Mouse (Mus musculus) heart, adult 11 months (tissue): ENCODE results near the gene Gm16867.
"Not testable (repeated sequence)": the region's sequence is repeated elsewhere in the genome, so short reads cannot be mapped to it uniquely, and the experiment has no call there.

Experiments
- DNase-seq: peaks from one replicate; pipeline ENCODE4 v3.0.0; 2022

Gene Gm16867

DNA sequence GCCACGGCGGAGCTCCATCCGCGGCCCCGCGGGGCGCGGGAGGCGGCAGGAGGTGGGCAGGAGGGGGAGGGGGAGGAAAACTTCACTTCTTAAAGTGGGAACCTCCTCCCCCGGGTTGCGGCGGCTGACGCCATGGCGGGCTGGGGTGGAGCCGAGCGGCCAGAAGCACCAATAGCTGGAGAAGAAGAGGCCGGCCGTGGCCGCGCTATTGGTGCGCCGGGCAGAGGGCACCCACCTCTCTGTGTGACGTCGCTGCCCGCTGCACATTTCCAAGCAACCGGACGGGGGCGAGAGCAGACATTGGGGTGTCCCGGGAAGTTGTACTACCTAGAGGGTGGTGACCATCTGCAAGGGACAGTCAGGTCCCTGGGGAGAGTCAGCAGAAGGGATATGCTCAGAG lies at the start of gene Gm16867:
Gene Gm16867 (minus strand): TSS at position 189 of the 400 bp plus-strand sequence.
- not testable (repeated sequence) for DNase-seq

DNA sequence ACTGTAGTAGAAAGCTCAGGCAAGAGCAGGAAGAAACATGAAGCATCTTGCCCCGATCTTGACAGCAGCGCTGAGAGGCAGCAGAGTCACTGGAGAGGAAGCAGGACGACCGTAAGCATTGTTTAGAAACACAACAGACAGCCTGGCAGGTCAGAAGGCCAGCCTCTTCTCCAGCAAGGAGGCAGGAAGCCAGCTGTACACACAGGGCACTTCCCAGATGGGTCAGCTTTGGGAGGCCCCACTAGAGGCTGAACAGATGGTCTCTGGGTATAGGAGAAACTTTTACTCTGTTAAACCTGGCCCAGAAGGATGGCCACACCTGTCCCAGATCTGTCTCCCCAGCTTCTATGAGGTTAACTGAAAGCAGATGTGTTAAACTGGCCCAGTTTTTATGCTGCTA lies 44.1 kb upstream of the Gm16867 start:
- DNase-seq = not testable (repeated sequence)

DNA sequence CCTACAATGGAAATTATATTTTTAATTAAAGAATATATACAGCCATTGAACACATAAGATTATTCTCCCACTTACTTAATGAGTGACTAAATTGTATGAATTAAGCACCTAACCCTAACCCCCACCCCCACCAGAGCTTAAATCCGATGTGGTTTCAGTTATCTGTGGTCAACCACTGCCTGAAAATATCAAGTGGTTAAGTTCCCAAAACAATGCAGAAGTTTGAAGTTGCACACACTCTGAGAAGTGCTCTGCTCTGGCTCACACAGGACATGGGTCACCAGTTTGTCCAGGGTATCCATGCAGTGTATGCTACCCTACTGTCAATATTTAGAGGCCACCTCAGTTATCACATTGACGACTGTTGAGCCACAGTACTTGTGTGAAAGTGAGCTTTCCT lies 41.9 kb upstream of the Gm16867 start:
- DNase-seq = not testable (repeated sequence)

DNA sequence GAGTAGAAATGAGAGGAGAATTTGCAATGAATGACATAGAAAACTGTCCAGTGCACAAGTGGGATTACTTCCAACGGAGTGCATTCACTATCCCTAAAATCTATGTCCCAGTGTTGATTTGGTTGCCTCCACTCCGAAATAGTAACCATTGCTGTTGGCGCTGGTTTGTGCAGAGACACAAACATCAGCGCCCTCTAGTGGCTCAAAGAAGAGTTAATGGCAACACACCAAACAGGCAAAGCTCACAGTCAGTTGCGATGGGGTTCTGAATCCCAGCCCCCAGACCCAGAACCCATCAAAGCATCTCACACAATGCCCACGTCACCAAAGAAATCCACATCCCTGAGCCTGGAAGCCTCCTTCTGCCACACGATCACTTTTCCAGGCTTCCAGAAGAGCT lies 40.9 kb upstream of the Gm16867 start:
- not testable (repeated sequence) for DNase-seq

DNA sequence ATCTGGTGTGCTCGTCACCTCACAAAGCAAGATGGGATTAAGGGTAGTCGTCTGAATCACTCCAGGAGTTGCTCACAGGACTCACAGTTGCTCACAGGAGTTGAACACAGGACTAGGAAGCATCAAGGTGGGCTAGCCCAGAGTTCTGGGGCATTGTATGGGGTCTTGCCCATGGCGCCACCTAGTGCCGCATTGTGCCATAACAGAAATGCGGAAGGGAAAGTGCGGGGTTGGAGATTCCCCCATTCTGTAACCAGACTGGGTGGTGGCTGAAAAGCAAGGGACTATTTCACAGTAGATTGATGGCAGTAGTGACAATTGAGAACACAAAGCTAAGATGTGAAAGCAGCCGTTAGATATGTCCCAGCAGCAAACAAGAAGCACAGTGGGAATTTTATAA lies 39.5 kb upstream of the Gm16867 start:
- not testable (repeated sequence) for DNase-seq

DNA sequence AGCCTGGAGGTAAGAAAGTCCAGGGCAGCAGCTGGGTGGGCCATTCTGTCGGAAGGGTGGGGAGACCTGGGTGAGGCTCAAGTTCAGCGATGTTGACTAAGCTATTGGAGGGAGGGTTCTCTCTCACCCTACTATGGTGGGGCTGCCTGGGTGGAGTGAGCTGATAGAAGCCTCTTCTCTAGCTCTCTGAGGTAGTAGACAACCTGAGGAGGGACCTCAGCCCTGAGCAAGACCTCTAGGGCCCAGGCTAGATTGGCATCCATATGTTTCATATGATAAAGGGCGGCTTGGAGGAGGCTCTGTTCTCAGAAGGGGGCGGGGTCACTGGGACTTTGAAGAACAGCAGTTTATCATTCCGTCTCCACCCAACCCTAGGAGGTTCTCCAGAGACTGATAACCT lies 37.0 kb upstream of the Gm16867 start:
- DNase-seq = not testable (repeated sequence)

DNA sequence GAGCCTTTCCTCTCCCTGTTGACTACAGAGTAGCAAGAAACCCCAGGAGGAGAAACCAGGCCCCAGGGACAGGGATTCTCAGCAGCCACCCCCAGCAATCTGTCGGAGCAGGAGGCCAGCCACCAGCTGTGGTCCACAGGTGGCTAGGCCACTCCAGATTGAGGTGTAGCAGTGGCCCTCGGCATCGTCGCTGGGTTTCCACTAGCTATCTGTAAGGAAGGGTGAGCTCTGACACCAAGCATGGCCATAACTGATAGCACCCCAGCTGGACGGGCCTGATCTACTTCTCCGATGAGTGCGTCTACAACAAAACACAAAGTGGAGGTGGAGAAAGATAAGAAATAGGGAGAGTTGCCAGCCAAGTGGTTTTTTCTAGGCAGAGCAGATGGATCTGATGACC lies 33.4 kb upstream of the Gm16867 start:
- DNase-seq = not testable (repeated sequence)

DNA sequence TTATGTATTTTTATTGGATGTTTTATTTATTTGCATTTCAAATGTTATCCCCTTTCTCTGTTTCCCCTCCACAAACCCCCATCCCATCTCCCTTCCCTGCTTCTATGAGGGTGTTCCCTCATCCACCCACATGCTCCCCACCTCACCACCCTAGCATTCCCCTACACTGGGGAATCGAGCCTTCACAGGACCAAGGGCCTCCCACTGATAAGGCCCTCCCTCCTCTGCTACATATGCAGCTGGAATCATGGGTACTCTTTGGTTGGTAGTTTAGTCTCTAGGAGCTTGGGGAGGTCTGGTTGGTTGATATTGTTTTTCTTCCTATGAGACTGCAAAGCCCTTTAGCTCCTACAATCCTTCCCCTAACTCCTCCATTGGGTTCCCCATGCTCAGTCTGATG lies 23.0 kb upstream of the Gm16867 start:
- DNase-seq = not testable (repeated sequence)

DNA sequence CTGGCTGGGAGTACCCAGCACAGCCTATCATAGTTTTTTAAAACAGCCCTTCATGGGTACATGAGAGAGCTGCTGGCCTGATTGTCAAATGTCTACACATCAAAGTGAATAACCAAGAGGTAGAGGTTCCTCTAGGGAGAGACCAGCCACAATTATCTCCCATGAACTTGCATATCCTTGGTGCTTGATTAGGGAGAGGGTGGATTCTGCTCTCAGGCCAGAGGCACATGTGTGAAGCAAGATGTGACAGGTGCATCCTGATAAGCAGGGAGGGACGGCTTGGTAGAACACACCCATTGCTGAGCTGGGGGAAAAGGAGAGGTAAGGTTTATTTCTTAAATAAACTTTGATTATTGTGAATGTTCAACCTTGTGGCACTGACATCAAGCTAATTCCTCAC lies 19.8 kb upstream of the Gm16867 start:
- DNase-seq = not testable (repeated sequence)

DNA sequence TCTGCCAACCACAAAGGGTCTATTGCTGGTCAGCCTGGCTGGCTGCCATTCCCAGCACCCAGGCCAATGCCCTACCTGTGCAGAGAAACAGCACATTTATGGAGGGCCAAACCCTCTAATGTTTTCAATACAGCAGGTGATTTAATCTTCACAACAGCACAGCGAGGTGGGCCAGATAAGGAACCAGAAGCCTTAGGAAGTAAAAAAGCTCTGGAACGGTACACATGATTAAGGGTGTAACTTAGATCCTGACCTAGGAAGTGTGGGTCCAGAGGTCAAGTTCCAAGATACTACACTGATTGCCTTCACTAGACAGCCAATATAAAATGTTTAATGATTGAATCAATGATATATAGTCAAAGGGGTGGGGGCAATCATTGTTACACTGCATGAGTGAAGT lies 17.6 kb upstream of the Gm16867 start:
- not testable (repeated sequence) for DNase-seq

DNA sequence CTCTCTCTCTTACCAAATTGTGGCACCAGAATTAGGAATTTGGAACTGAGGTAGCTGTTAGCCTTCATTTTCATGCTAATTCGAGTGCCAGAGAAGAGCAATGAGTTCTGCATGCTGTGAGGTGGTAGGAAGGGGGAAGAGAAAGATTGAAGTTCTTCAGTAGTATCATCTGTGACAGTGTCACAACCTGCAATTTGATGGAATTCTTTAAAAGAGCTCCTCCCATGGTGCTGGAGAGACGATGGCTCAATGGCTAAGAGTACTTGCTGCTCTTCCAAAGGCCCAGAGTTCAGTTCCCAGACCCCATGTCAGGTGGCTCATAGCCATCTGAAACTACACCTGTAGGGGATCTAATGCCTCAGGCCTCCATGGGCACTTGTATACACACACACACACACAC lies 9.3 kb upstream of the Gm16867 start, which contains the start of gene Gm27179:
Gene Gm27179 (minus strand): TSS at position 101 of the 400 bp plus-strand sequence.
- DNase-seq = not testable (repeated sequence)

DNA sequence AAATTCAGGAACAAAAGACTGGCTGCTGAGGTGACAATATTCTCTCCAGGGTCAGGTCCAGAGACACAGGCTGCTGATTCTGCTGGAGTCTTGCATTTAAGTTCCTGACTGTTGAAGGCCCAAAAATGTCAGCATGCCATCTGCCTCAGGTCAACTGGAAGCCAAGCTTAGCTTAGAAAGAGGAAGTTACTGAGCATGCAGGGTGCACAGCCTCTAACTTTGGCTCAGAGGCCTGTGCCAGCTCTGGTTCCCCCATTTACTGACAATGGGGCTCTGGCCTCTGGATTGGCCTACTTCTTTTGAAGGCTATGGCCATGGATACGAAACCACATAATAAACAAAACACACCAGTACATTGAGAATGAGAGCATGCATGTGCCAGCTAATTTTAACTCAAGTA lies 3.8 kb upstream of the Gm16867 start:
- DNase-seq = not testable (repeated sequence)

DNA sequence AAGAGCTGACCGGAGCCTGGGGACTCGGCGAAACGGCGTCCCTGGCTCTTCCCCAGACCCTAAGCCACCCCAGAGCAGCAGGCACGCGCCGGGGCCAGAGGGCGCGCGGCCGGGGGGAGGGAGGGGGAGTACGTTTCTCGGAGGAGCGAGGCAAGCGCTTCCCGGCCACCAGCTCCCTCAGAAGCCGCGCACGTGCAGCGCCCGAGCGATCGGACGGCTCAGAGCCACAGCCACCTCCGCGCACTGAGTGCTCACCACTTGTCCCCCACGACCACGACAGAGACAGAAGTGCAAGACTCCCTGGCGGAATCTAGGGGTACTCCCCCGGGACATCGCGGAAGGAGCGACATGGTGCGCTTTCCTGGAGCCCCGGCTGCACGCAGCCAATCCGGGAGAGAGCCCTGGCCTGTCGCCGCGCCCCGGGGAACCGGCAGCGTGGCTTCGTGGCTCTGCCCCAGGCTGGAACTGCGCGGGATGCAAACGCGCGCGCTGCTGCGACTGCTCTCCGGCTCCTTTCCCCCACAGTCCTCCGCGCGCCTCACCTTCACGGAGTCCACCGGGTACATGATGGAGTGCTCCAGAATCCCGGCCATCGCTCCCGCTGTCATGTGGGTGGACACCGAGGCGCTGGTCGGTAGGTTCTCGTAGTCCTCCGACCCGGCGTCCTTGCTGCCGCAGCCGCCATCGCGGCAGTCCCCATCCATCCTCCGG lies 567 bp downstream of the Gm16867 start:
- DNase-seq = not testable (repeated sequence)

DNA sequence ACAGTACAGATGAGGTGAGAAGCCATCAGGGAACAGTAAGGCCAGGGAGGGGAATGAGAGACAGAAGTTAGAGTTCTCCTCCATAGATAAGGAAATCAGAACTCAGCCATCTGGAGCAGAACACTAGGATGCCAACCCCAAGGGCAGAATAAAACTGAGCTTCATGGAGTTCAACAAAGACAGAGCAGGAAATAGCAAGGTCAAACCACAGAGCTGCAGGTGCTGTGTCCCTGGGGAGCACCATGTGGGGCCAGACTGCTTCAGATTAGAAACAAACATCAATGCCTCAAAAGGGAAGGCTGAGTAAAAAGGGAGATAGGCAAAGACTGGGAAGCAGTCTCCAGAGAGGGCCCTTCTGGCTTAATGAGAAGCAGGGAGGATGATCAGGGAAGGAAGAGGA lies 6.9 kb downstream of the Gm16867 start:
- DNase-seq = not testable (repeated sequence)

DNA sequence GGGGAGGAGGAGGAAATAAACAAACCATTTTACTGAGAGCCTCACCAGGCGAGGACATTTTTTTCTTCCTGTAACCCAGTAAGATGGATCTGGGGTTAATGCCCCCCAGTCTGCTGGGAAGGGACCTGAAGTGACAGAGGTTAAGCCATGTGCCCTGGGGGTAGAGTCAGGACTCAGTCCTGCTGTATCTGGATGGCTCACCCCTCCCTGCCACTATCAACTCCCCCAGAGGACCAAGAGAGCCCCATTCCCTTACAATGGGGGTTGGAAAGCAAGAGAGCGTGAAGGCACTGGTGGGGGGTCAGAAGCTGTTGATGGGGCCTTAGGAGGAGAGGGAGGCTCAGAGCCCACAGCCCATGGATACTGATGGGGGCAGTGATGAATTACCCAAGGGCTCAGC lies 8.2 kb downstream of the Gm16867 start:
- DNase-seq = not testable (repeated sequence)

DNA sequence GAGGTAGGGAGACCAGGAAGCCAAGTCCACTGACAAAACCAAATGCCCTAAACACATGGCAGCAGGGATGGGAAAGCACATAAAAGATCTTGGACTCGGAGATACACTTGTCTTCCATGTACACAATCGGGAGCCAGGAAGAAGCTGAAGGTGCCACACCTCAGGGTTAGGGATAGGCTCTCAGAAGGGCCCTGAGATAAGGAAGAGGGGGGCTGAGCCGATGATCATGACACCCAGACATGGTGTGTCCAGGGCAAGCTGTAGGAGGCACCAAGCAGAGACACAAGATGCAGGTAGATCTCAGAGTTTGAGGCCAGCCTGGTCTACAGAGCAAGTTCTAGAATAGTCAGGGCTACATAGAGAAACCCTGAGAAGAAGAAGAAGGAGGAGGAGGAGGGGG lies 8.6 kb downstream of the Gm16867 start:
- DNase-seq = not testable (repeated sequence)

DNA sequence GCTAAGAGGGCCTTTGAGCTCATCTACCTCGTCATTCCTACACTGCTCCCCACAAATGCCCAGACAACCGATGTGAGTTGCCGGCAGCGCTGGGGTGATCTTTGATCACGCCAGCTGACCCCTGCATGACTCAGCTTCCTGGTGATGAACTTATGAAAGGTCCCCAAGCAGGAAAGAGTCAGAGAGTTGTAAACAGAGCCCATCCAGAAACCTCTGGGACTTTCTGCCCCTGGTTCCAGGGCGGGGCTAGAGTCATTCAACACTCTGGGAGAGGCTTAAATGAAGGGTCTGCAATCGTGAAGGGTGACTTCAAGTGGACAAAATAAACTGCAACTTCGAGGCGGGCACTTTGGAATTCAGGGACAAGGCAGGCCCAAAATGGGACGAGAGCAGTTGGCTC lies 15.2 kb downstream of the Gm16867 start:
- not testable (repeated sequence) for DNase-seq

DNA sequence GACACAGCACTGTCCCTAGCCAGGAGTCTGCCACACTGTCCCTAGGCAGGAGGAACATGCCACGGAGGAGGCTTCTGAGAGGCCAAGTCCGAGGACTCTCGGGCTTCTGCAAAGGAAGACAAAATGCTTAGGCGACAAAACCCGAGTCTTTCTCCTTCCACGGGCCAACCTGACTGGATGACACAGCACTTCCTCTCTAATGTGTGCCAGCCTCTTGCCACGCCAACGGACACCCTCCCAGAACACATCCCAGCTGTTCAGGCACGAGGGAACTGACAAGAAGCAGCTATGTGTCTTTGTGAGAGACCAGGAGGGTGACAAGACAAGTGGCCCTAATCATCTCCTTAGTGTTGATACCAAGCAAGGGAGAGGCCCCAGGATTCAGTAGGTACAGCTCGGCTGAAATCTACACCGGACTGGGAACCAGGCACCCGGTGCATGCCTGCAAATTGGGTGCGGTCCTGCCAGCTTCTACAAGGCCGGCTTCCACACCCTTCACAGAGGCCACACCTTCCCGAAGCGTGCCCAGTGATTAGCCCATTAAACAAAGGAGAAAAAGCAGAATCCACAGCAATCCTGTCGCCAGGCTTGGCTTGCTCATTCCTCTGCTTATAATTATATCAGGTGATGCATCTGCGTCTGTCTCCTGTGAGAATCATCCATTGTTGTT lies 17.6 kb downstream of the Gm16867 start:
- not testable (repeated sequence) for DNase-seq

DNA sequence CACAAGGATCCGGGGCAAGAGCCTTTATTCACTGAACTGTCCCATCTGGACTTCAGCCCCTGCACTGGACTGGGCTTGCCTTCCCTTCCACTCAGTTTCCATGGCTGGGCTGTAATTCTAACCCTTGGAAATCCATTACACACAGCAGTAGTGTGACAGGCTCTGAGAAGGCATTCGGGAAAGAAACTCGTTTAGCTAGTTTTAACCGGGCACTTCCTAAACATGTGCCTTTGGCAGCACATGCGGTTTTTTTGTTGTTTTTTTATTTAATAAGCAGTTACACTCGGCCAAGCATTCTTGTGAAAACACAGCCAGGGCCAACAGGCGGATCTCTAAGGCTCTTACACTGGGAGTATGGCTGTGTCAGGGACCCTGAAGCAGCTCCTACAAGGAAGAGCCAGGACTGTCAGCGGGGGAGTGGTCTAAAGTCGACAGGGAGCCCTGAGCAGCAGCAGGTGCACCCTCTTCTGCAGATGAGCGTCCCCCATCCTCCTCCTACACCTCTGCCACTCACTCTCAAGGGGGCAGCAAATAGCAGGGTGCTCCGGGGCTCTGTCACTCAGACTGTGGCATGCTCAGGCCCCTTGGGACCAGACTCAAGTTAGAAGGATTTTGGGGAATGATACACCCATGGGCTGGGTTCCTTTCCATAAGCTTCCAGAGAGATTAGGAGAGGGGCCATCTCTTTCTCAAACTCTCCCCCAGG lies 29.1 kb downstream of the Gm16867 start:
- DNase-seq = not testable (repeated sequence)

DNA sequence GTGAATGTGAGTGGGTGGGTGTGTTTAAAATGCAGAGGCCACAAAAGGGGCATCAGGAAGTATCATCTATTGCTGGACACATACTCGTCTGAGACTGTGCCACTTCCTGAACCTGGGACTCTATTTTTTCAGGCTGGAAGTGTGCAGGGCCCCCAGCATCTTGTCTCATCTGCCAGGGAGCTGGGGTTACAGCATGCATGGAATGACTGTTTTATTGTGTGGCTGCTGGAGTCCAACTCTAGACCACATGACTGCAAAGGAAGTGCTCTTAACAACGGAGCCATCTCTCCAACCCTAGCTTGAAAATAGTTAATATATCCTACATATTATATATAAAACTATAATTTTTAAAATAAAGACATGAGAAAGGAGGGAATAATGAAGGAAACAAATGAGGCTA lies 29.8 kb downstream of the Gm16867 start:
- DNase-seq = not testable (repeated sequence)

DNA sequence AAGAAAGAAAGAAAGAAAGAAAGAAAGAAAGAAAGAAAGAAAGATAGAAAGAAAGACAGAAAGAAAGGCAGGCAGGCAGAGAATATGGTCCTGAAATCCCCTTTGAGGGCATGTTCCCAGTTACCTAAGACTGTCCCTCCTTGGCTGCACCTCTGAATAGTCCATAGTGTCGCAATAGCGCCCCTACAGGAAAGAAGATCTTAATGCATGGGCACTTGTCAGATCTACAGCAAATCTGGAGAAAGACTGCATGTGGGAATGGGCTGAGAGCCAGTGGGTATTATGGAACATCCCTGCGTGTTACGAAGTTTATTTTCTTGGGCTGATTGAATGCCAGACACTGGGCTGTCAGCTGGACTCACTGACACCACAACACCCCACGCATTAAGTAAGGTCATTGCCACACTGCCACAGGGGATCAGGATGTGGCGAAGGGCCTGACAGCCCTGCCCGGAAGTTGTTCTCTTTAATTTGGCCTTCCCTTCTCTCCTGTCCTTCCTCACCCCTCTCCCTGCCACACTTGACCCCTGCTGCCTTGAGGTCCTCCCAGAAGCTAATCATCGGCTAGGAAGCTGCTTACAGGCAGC lies 32.9 kb downstream of the Gm16867 start:
- DNase-seq = not testable (repeated sequence)

DNA sequence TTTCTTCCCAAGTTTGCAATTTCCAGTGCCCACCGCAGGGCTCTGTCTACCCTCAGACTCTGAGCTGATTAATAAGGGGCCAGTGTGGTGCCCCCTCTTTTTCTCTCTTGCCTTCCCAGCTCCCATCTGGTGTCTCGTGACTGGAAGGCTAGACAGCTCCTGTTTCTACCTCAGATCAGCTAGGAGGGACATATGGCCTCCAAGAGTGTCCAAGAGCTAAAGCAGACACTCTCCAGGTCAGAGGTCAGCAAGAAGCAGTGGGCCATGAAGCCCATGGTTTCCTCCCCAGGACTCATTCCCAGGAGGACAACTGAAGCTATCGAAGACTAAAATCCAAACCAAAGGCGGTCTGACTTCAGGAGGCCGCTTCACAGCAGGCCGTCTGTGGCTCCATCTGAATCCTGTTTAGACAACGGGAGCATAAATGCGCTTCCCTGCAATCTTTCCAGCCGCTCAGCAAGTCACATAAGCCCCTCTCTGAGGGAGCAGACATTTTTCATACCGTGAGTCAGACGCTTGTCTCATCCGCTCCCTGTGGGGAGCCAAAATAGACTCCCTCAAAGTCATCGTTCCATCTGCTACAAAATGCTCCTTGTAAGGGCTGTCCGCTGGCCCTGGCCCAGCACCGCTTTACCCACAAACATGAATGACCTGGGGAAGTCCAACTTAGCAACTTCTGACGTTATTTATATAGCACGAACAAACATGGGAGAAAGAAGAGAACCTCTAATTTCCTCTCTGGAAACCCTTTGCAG lies 35.4 kb downstream of the Gm16867 start:
- not testable (repeated sequence) for DNase-seq
